Mouse (Mus musculus): ENCODE results near the gene Slc44a2. TPM values are rescaled to one million over a fixed set of nuclear protein-coding genes. Genes with fewer than 3 reads are reported as not detected.

The Slc44a2 gene
- polyA plus RNA-seq, 1 experiment: 115 TPM

DNA sequence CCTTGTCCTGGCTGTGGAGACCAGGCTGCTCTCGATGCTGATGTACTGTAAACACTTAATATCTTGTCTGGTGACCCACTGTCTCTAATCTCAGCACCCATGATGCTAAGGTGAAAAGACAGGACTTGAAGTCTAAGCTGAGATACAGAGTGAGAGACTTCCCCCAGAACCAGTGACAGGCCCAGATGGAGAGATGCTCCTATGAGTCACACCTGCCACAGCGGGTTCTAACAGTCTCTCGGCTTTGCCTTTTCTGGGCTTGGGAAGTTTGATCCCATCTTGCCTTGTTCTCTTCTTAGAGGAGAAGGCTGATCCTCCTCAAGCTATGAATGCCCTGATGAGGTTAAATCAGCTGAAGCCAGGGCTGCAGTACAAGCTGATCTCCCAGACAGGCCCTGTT lies 76.7 kb downstream of the Slc44a2 start:
- H3K4me3 ChIP-seq (ENCODE audit: insufficient read depth, low read length): no peak overlapping the region
- H3K4me1 ChIP-seq (ENCODE audit: control insufficient read depth, insufficient read depth, low read length): no peaks in the 10 kb centered on the region
- TF ChIP-seq CTCF (IDR thresholded peaks at IDR 0.05; ENCODE audit: borderline replicate concordance, insufficient read depth, low read length): no peak
- TF ChIP-seq POLR2A (IDR thresholded peaks at IDR 0.05; ENCODE audit: low read depth, low read length): no peak
- H3K27ac ChIP-seq (ENCODE audit: insufficient read depth, low read length): no peak overlapping the region

DNA sequence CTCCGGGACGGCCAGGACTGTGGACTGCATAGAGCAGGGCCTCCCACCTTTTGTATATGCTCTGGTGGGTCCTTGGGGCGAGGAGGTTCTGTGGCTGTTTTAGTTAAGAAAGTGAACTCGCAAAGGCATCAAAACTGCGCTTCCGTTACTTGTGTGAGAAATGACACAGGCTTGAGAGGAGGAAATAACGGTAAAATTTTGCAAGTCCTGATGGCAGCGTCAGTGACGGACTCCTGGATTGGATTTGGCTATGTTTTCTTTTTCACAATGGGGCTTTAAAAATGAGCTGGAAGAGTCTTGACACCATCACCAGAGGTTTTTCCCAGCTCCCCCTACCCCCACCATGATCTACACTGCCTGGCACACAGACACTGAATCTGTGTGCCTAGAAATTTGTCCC lies 80.5 kb downstream of the Slc44a2 start:
- Histone ChIP-seq H3K4me3 (ENCODE audit: insufficient read depth, low read length) (no peak overlapping the region), H3K27ac (ENCODE audit: insufficient read depth, low read length) (no peak overlapping the region), H3K4me1 (ENCODE audit: control insufficient read depth, insufficient read depth, low read length) (no peaks in the 10 kb centered on the region)
- no peak for TF ChIP-seq POLR2A (IDR thresholded peaks at IDR 0.05; ENCODE audit: low read depth, low read length)
- TF ChIP-seq CTCF (IDR thresholded peaks at IDR 0.05; ENCODE audit: borderline replicate concordance, insufficient read depth, low read length): no peak

DNA sequence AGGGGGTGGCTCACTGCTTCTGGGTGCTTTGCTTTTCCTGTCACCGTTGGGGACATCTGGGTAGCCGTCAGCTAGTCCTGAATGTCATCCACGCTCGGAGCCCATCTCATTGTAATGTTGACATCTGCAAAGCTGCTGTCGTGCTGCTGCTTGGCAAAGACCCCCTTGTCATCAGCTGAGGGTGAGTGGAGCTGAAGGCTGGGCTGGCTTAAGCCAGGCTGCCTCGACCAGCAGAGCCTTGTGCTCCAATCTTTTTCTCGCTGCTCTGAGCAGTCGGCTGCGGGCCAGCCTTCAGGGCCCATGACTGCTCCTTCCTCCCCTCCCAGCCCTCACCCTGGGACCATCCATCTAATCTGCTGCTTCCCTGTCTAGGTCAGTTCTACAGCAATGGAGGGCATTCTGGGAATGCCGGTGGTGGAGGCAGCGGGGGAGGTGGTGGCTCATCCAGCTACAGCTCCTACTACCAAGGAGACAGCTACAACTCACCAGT lies 82.3 kb downstream of the Slc44a2 start:
- no peaks in the 10 kb centered on the region for H3K4me1 ChIP-seq (ENCODE audit: control insufficient read depth, insufficient read depth, low read length)
- no peak overlapping the region for H3K27ac ChIP-seq (ENCODE audit: insufficient read depth, low read length)
- H3K4me3 ChIP-seq (ENCODE audit: insufficient read depth, low read length): no peak overlapping the region
- no peak for TF ChIP-seq CTCF (IDR thresholded peaks at IDR 0.05; ENCODE audit: borderline replicate concordance, insufficient read depth, low read length)
- TF ChIP-seq POLR2A (IDR thresholded peaks at IDR 0.05; ENCODE audit: low read depth, low read length): no peak

DNA sequence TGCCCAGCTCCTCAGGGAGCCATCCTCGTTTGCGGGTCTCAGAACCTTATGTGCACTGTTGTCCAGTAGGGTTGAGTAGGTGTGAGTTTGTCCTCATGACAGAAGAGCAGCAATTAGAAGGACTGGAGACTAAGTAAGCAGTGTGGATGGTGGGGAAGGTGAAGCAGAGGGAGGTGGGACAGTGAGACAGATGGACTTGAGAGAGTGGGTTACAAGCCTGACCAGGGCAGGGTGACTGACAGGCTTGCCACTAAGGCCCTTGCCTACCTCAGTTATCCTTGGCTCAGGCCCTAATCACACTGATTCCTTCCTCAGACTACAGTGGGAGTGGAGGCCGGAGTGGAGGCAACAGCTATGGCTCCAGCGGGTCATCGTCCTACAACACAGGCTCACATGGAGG lies 83.2 kb downstream of the Slc44a2 start:
- no peak overlapping the region for H3K27ac ChIP-seq (ENCODE audit: insufficient read depth, low read length)
- H3K4me1 ChIP-seq (ENCODE audit: control insufficient read depth, insufficient read depth, low read length): no peaks in the 10 kb centered on the region
- H3K4me3 ChIP-seq (ENCODE audit: insufficient read depth, low read length): no peak overlapping the region
- TF ChIP-seq CTCF (IDR thresholded peaks at IDR 0.05; ENCODE audit: borderline replicate concordance, insufficient read depth, low read length) (no peak), POLR2A (IDR thresholded peaks at IDR 0.05; ENCODE audit: low read depth, low read length) (no peak)

Other genes starting within 250 kb of the Slc44a2 start
- 0.35 and 0.44 TPM in 2 replicates for gene Gm49373, start 247.6 kb upstream of the Slc44a2 start, polyA plus RNA-seq (2011; ENCODE audit: insufficient read length, low read depth, missing spikeins)
- 20.9 and 29.0 TPM in 2 replicates for gene Fdx1l, start 247.1 kb upstream of the Slc44a2 start, polyA plus RNA-seq (2011; ENCODE audit: insufficient read length, low read depth, missing spikeins)
- 2.4 and 5.2 TPM in 2 replicates for gene Gm38431, start 228.7 kb upstream of the Slc44a2 start, polyA plus RNA-seq (2011; ENCODE audit: insufficient read length, low read depth, missing spikeins)
- 34.2 and 40.8 TPM in 2 replicates for gene Raver1, start 228.7 kb upstream of the Slc44a2 start, polyA plus RNA-seq (2011; ENCODE audit: insufficient read length, low read depth, missing spikeins)
- 11.1 and 15.1 TPM in 2 replicates for gene Tyk2, start 189.5 kb upstream of the Slc44a2 start, polyA plus RNA-seq (2011; ENCODE audit: insufficient read length, low read depth, missing spikeins)
- 142 and 166 TPM in 2 replicates for gene Cdc37, start 170.7 kb upstream of the Slc44a2 start, polyA plus RNA-seq (2011; ENCODE audit: insufficient read length, low read depth, missing spikeins)
- gene Pde4a, start 155.0 kb upstream of the Slc44a2 start, polyA plus RNA-seq (2011; ENCODE audit: insufficient read length, low read depth, missing spikeins): 14.7 and 20.6 TPM in 2 replicates
- gene Keap1, start 81.3 kb upstream of the Slc44a2 start, polyA plus RNA-seq (2011; ENCODE audit: insufficient read length, low read depth, missing spikeins): 23.2 and 27.4 TPM in 2 replicates
- gene S1pr5, start 72.3 kb upstream of the Slc44a2 start, polyA plus RNA-seq (2011; ENCODE audit: insufficient read length, low read depth, missing spikeins): not detected in 2 replicates
- gene Atg4d, start 55.4 kb upstream of the Slc44a2 start, polyA plus RNA-seq (2011; ENCODE audit: insufficient read length, low read depth, missing spikeins): 5.3 and 8.2 TPM in 2 replicates
- 24.9 and 28.9 TPM in 2 replicates for gene Kri1, start 32.7 kb upstream of the Slc44a2 start, polyA plus RNA-seq (2011; ENCODE audit: insufficient read length, low read depth, missing spikeins)
- 13.0 and 16.5 TPM in 2 replicates for gene Cdkn2d, start 29.3 kb upstream of the Slc44a2 start, polyA plus RNA-seq (2011; ENCODE audit: insufficient read length, low read depth, missing spikeins)
- gene Ap1m2, start 8.4 kb upstream of the Slc44a2 start, polyA plus RNA-seq (2011; ENCODE audit: insufficient read length, low read depth, missing spikeins): not detected in 2 replicates
- gene Ilf3, start 47.2 kb downstream of the Slc44a2 start, polyA plus RNA-seq (2011; ENCODE audit: insufficient read length, low read depth, missing spikeins): 80.9 and 94.0 TPM in 2 replicates
- 30.0 and 35.8 TPM in 2 replicates for gene Qtrt1, start 91.1 kb downstream of the Slc44a2 start, polyA plus RNA-seq (2011; ENCODE audit: insufficient read length, low read depth, missing spikeins)
- gene Dnm2, start 104.2 kb downstream of the Slc44a2 start, polyA plus RNA-seq (2011; ENCODE audit: insufficient read length, low read depth, missing spikeins): 77.2 and 93.4 TPM in 2 replicates
- 29.6 and 32.1 TPM in 2 replicates for gene Tmed1, start 189.6 kb downstream of the Slc44a2 start, polyA plus RNA-seq (2011; ENCODE audit: insufficient read length, low read depth, missing spikeins)
- gene AB124611, start 205.5 kb downstream of the Slc44a2 start, polyA plus RNA-seq (2011; ENCODE audit: insufficient read length, low read depth, missing spikeins): 0.44 TPM in 1 of 2 replicates, not detected in the other
- 96.3 and 105 TPM in 2 replicates for gene Carm1, start 226.2 kb downstream of the Slc44a2 start, polyA plus RNA-seq (2011; ENCODE audit: insufficient read length, low read depth, missing spikeins)

Measured in embryonic fibroblast, embryonic 13.5 days (primary cell).